Mouse (Mus musculus) skeletal muscle tissue, adult 2 months (tissue): ENCODE data around the gene Fam149a.

Experiments used
- DNase-seq: peaks from one replicate; pipeline ENCODE4 v3.0.0-alpha.2; 2012; ENCODE audit warnings: low read depth, low spot score

Fam149a gene

GRCm38 (mm10) chr8:45381963-45382347, at the start of gene Fam149a:
Gene Fam149a, minus strand, starts transcription at chr8:45382291.
- DNase-seq, result no peak

GRCm38 (mm10) chr8:45420151-45420550, 38.1 kb upstream of the Fam149a start:
- DNase-seq, result no peak

GRCm38 (mm10) chr8:45414965-45415364, 32.9 kb upstream of the Fam149a start:
- no peak for DNase-seq

- no peak for DNase-seq
Observed at GRCm38 (mm10) chr8:45410882-45411281, 28.8 kb upstream of the Fam149a start, which contains the start of gene Tlr3. Gene Tlr3, minus strand, starts transcription at chr8:45411080.

GRCm38 (mm10) chr8:45410146-45410880, 28.2 kb upstream of the Fam149a start:
- peak; percentile 31 for DNase-seq

- DNase-seq, result no peak
Observed at GRCm38 (mm10) chr8:45409702-45410101, 27.6 kb upstream of the Fam149a start.

GRCm38 (mm10) chr8:45383250-45383649, 1.2 kb upstream of the Fam149a start:
- no peak for DNase-seq

GRCm38 (mm10) chr8:45381075-45381962, 772 bp downstream of the Fam149a start:
- DNase-seq, result no peak

- DNase-seq, result no peak
Observed at GRCm38 (mm10) chr8:45380598-45380997, 1.5 kb downstream of the Fam149a start.

- no peak for DNase-seq
Observed at GRCm38 (mm10) chr8:45374071-45374470, 8.0 kb downstream of the Fam149a start.

GRCm38 (mm10) chr8:45367154-45367553, 14.9 kb downstream of the Fam149a start:
- DNase-seq, result no peak

- no peak for DNase-seq
Observed at GRCm38 (mm10) chr8:45363220-45363619, 18.9 kb downstream of the Fam149a start.

GRCm38 (mm10) chr8:45362323-45362722, 19.8 kb downstream of the Fam149a start:
- no peak for DNase-seq

- DNase-seq, result no peak
Observed at GRCm38 (mm10) chr8:45359091-45359605, 22.9 kb downstream of the Fam149a start.

GRCm38 (mm10) chr8:45358132-45358918, 23.8 kb downstream of the Fam149a start:
- DNase-seq, result no peak

GRCm38 (mm10) chr8:45355809-45356208, 26.3 kb downstream of the Fam149a start:
- no peak for DNase-seq

- DNase-seq, result peak; percentile 45
Observed at GRCm38 (mm10) chr8:45345031-45345430, 37.1 kb downstream of the Fam149a start.

GRCm38 (mm10) chr8:45344298-45344697, 37.8 kb downstream of the Fam149a start:
- no peak for DNase-seq

GRCm38 (mm10) chr8:45341630-45342628, 40.2 kb downstream of the Fam149a start:
- DNase-seq, result no peak

GRCm38 (mm10) chr8:45333493-45333892, 48.6 kb downstream of the Fam149a start:
- no peak for DNase-seq
